Mouse (Mus musculus): ENCODE results near the gene Fermt1.

The Fermt1 gene

DNA sequence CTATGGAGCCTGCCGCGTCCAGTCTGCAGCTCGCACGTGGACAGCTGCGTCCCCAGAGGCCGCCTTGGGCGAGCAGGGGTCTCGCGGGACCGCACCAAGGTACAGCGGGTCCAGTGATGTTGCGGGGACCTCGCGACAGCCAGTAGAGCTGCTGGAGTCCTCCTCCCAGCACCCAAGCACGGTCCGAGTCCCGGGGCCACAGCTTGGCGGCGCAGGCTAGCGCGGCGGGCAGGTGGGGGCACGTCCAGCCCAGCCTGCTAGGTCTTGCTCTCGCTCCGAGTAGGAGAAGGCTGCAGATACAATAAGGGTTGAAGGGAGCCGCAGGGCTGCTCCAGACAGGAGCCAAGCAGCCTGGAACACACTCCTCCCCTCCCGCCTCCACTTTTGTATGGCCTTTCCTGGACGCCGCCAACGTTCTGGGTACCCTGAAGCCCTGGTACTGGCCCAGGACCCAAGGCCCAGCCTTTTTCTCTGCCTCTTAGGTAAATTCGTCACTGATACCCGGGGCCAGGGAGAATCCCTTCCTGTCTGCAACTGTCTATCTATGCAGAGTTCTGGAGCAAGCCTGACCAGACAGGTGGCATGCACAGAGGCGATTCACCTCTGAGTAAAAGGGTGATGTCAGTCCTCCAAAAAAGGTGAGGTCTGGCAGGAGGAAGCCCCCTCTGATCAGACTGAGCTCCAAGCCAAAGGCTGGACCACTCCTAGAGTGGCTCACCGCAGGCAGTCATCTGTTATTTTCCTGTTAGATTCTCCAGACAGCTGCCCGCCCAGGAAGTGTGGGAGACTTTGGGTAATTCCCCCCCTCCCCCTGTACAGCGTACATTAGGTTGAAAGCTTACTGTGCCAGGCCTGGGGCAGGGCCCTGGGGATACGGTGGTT lies at the start of gene Fermt1:
Gene Fermt1 (minus strand): TSS at position 581 of the 882 bp plus-strand sequence.
- DNase-seq (ENCODE audit: low read depth, low spot score), result no peak

GRCm38 (mm10) chr2:132992659-132993531 lies 47.2 kb upstream of the Fermt1 start:
- no peak for DNase-seq (ENCODE audit: low read depth, low spot score)

DNA sequence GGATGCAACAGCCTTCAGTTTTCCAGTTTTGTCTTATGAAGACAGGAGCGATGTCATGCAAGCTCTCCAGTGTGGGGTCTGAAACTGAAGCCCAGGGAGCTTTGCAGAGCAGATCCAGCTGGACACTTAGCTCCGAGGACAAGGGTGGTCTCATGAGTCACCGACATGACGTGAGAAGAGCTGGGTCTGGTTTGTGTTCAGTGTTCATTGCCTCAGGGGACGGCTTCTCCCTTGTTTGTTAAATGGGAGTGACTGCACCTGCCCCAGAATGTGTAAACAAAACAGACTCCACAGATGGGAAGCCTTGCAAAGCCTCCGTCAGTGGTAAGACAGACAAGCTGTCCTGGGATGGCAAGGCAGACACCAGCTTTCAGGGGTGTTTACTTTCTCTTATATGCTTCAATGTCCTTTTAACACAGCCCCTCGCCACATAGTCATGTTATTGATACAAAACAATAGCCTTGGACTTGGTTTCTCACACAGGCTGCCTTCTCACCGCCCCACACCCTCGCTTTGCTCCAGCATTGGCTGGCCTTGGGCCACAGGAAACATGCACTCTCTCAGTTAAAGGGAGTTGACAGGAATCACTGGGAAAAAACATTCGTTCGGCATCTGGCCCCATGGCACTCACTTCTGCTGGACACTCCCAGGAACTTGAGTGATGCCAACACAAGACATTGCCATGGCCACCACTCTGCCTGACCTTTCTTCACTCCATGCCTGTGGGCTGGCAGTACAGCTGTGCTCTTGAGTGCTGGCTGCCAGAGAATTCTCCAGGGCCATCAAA lies 44.3 kb upstream of the Fermt1 start:
- DNase-seq (ENCODE audit: low read depth, low spot score), result no peak

DNA sequence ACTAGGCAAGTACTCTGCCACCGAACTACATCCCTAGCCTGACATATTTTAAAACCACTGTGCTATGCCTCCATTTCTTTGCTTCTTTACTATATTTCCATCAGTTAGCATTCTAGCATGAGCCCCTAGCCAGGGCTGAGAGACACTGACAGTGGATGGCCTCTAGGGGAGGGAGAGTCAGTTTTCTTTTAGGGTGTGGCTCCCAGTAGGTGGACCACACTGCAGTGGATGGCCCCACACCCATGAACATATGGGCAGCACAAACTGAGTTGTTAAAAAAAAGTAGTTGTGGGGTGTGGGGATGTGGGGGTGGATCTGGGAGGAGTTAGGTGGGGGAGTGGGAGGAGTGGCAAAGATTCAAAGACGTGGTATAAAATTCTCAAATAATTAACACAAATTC lies 27.6 kb upstream of the Fermt1 start:
- DNase-seq (ENCODE audit: low read depth, low spot score), result no peak

DNA sequence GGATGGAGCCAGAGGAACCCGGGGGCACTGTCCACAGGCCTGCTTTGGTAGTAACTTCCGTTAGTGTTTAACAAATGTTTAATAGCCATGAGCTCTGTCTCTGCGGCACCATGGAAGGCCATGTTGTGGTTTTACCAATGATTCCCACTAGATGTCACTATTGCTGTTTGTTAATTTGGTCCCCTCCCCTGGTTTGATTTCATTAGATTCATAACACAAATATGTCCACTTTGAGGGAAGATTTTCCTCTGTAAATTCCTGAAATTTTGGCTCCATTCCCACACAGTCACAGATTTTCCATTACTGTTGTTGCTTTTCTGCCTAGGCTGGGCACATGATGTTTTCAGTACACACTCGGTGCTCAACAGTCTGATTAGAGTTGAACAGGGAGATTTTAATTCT lies 25.1 kb upstream of the Fermt1 start:
- peak; percentile 9 for DNase-seq (ENCODE audit: low read depth, low spot score)

DNA sequence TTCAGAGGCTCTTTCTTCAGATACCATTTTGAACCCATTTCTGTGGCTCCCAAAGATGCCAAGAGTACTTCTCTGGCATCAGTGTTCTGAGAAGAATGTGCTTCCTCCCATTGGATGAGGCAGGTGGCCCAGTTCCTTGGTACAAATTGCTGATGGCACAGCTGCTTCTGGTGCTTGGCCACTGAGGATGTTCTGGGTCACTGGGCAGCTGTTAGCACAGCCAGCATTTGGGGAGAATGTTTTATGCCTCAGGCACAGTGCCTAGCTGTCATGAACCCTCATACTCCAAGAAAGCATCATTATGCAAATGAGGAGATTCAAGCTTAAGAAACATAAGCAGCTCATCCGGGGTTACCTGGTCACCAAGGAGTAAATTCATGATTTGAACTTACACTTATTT lies 12.1 kb upstream of the Fermt1 start:
- no peak for DNase-seq (ENCODE audit: low read depth, low spot score)

GRCm38 (mm10) chr2:132952197-132952596 lies 6.5 kb upstream of the Fermt1 start:
- no peak for DNase-seq (ENCODE audit: low read depth, low spot score)

GRCm38 (mm10) chr2:132948174-132948573 lies 2.5 kb upstream of the Fermt1 start:
- DNase-seq (ENCODE audit: low read depth, low spot score), result no peak

- no peak for DNase-seq (ENCODE audit: low read depth, low spot score)
Measured at GRCm38 (mm10) chr2:132946976-132947375, 1.3 kb upstream of the Fermt1 start.

- no peak for DNase-seq (ENCODE audit: low read depth, low spot score)
Measured at GRCm38 (mm10) chr2:132944711-132945325, 888 bp downstream of the Fermt1 start.

GRCm38 (mm10) chr2:132943997-132944396 lies 1.7 kb downstream of the Fermt1 start:
- no peak for DNase-seq (ENCODE audit: low read depth, low spot score)

DNA sequence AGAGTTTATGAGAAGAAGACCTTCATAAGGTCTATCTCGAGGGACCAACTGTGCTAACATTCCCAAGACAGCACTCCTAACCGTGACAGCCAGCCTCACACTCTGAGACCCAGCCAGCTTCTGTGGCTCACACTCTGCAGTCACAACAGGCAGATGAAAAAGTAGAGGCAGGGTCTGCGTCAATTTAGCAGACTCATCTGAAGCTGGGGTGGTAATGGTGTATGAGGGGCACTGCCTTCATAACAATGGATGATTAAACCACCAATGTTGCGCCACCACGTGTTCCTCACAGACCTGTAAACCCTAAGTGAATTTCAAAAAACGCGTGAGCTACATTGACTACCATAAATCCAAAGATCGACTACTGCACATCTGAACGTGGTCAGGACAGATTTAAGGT lies 2.1 kb downstream of the Fermt1 start:
- DNase-seq (ENCODE audit: low read depth, low spot score), result no peak

DNA sequence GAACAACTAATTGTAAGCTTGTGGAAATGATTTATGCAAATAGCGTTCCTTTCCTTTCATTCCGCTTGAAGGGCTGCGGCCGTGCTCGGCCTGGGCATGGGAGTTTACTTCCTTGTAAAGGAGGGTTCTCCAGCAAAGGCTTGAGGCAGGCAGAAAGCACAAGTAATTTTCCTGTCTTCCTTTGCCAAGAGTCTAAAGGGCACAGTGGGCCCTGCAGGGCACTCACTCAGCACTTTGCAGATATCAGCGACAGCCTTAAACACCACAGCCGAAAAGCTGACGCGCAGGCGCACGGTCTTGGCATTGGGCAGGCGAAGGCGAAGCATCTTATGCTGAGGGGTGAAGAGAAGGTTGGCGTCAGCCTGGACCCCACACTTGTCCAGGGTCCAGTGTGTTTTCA lies 6.7 kb downstream of the Fermt1 start:
- no peak for DNase-seq (ENCODE audit: low read depth, low spot score)

GRCm38 (mm10) chr2:132936176-132936575 lies 9.5 kb downstream of the Fermt1 start:
- DNase-seq (ENCODE audit: low read depth, low spot score), result no peak

GRCm38 (mm10) chr2:132934711-132935110 lies 11.0 kb downstream of the Fermt1 start:
- DNase-seq (ENCODE audit: low read depth, low spot score), result no peak

DNA sequence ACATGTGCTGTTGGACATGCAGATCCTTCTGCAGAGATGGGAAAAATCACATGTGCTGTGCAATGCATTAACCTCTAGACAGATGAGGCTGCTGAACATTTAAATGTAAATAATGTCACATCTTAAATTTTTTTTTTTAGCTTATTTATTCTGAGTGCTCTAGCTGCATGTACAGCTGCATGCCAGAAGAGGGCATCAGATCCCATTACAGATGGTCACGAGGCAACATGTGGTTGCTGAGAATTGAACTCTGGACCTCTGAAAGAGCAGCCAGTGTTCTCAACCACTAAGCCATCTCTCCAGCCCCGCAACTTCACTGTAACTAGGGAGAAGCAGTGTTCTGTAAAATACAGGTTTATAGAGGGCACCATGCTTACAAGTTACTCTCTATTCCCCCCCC lies 11.6 kb downstream of the Fermt1 start:
- DNase-seq (ENCODE audit: low read depth, low spot score), result no peak

DNA sequence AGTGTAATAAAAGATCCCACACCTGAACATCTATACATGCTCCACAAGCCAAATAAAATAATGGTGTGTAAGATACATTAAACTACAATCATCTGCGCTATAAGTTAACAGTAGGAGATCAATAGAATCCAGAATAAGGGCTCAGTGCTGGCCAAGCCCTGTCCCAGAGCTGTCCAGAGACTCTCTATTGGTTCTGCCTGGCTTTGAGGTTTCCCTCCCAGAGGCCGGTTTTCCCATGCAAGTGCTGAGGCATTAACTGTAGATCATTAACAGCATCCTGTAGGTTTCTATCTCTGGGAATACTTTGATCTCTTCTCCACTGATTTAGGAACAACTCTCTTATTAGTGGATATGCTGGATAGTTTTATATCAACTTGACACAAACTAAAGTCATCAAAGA lies 16.7 kb downstream of the Fermt1 start:
- no peak for DNase-seq (ENCODE audit: low read depth, low spot score)

DNA sequence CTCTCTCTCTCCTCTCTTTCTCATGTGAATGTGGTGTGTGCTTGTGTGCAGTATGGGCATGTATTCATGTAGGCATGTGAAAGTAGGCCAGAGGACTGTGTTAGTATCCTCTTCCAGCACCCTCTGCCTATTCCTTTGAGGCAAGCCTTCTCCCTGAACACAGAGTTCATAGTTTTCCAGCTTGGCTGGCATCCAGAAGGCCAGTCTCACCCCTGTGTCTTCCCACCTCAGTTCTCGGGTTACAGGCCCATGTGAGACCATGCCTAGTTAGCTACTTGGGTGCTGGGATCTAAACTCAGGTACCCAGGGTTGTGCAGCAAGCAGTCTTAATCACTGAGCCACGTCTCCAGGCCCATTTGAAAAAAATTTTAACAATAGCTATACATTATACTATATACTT lies 17.8 kb downstream of the Fermt1 start:
- no peak for DNase-seq (ENCODE audit: low read depth, low spot score)

DNA sequence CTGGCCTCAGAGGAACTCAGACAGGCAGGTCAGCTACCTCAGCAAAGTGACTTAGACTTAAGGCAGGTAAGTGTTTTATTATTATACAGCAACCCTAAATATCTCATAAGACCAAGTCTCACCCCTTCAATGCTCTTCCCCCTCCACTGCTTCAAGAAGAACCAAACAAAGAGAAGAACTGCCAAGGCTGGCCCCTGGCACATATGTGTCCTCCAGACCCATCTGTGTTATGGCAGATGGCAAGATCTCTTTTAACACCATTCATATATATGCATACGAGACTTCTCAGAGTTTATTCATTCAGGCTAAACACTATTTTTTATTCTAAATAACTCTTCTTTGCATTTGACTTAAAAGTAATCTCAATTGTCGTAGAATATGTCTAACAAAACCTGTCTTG lies 18.4 kb downstream of the Fermt1 start:
- no peak for DNase-seq (ENCODE audit: low read depth, low spot score)

DNA sequence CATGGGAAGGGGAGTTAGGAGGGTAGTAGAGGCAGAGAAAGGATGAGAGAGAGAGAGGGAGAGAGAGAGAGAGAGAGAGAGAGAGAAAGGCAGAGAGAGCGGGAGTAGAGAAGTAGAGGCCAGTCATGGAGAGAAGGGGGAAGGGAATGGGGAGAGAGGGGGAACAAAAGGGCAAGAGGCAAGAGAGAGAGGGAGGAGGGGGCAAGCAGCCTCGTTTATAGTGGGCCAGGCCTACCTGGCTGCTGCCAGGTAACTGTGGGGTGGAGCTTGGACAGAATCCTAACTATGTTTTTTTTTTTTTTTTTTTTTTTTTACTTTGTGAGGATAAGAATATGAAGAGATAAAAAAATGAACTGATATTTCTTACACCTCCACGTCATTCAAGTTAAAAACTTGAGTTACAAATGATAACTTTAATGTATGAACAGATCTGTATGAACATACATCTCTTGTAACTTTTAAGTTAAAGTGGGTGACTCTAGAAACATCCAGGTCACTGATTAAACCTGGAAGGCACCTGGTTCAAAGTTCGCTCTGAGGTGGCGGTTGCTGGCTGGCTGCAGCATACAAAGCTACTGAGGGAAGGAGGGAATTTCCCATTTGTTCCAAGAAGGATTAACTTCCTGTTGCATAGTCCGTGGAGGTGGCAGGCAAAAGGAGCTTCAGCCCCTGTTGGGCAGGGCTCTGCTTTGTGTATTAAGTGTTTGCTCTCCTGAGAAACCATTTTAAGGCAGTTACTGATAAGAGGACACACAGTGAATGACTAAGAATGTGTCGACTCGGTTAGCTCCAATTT lies 22.2 kb downstream of the Fermt1 start:
- DNase-seq (ENCODE audit: low read depth, low spot score), result no peak
